Mouse (Mus musculus) bone marrow, adult 2 months (tissue): ENCODE results near the gene Aspscr1.

Experiments
- CTCF ChIP-seq: fragments of 200-500 bp; IDR thresholded peaks from 2 replicates; pipeline ENCODE4 v1.5.1; 2011; ENCODE audit warnings: low read length, control low read depth; ENCODE audit not compliant: control insufficient read depth, insufficient read depth
- POLR2A ChIP-seq: fragments of 200-500 bp; IDR thresholded peaks from 2 replicates; pipeline ENCODE4 v1.6.1; 2011; ENCODE audit warnings: low read depth, mild to moderate bottlenecking, control low read depth, low read length, borderline replicate concordance; ENCODE audit not compliant: control insufficient read depth

- TF ChIP-seq POLR2A (0 out of 2 replicates have a peak, but pooled peaks have one; percentile 18), CTCF (no peak)
These were observed 48.6 kb downstream of the Aspscr1 start, which contains the start of gene Rac3 for GRCm38 (mm10) chr11:120721124-120722066.
